8 mouse cellular contexts compared by ENCODE assay signal in genomic region chr9:98409137-98409536, GRCm38 (mm10). TPM values are rescaled to one million over a fixed set of nuclear protein-coding genes. Genes with fewer than 3 reads are reported as not detected.
DNase-seq lines count a peak whose midpoint lies in the region; ATAC-seq lines count a peak whose summit lies in the region.

No protein-coding gene starts in this region.

- H3K9ac ChIP-seq in liver, embryonic 13.5 days = no peak overlapping the region

- H3K9me3 ChIP-seq in liver, embryonic 13.5 days (replicated peaks) = no peaks in the 10 kb centered on the region

- peak; percentile 48 for ATAC-seq in liver, embryonic 13.5 days (ENCODE audit: low read depth)

- H3K4me3 ChIP-seq in liver, embryonic 13.5 days (replicated peaks) = no peak overlapping the region

- peak; percentile 40 to 67 for DNase-seq in urinary bladder, adult 18-20 months (ENCODE audit: low spot score in 2 of 2)
- DNase-seq in urinary bladder, postnatal 10 days (ENCODE audit: low spot score) = no peak
- DNase-seq in cerebellum, adult 9-10 months = peak; percentile 17
- DNase-seq in gastrocnemius, postnatal 10 days = peak; percentile 76
- DNase-seq in kidney, postnatal 25 days = peak; percentile 78 to 87
- DNase-seq in liver, embryonic 13.5 days = peak; percentile 52
- DNase-seq in retina, postnatal 7 days (ENCODE audit: low read depth, low spot score) = peak; percentile 61
- DNase-seq in urinary bladder, adult 2 months (ENCODE audit: low spot score) = peak; percentile 57

- no peak overlapping the region for H3K4me2 ChIP-seq in liver, embryonic 13.5 days

- no peak overlapping the region for H3K27ac ChIP-seq in liver, embryonic 13.5 days

- H3K4me1 ChIP-seq in liver, embryonic 13.5 days (replicated peaks) = no peaks in the 10 kb centered on the region

- no peaks in the 10 kb centered on the region for H3K27me3 ChIP-seq in liver, embryonic 13.5 days

- H3K36me3 ChIP-seq in liver, embryonic 13.5 days = peaks cover 82% of the 10 kb centered on the region

- 24% methylated on average over 3 of the region's 3 CpGs for WGBS in liver, embryonic 13.5 days (ENCODE audit: insufficient replicate concordance)

RNA-seq across cellular contexts. Expression of gene Rbp1, which starts 13.6 kb away (rescaled TPM):
- total RNA-seq in gastrocnemius, postnatal 10 days (2021) = 1 to 10 TPM; 5.9 to 6.9 TPM
- polyA plus RNA-seq in liver, embryonic 13.5 days (2015; fragmentation: Nextera tagmentation; extraction: Ambion mirVana) = 31.7 and 34.3 TPM in 2 replicates
- 70.6 and 71.2 TPM in 2 replicates for polyA plus RNA-seq in urinary bladder, adult 2 months (2012; rRNA removed)
